Mouse (Mus musculus) urinary bladder, postnatal 36 days (tissue): Measurements from ENCODE around the gene Csnk2b.

Experiments used
- DNase-seq, 2 experiments: peaks; one replicate each; pipeline ENCODE4 v3.0.0; 2022; ENCODE audit warnings: low spot score in 2 of 2, mixed read lengths in 1 of 2

The Csnk2b gene

GRCm38 (mm10) chr17:35088825-35089644 lies 32.8 kb downstream of the Csnk2b start, which contains the start of gene Abhd16a:
Gene Abhd16a (plus strand): TSS chr17:35089263.
- peak; percentile 90 to 94 for DNase-seq

- DNase-seq, result no peak
Measured at GRCm38 (mm10) chr17:35088151-35088550, 33.7 kb downstream of the Csnk2b start.

- DNase-seq, result no peak
Measured at GRCm38 (mm10) chr17:35085208-35085865, 36.5 kb downstream of the Csnk2b start, which contains the start of gene Ly6g6f. Gene Ly6g6f (minus strand): TSS chr17:35085610.

GRCm38 (mm10) chr17:35083929-35084497 lies 37.8 kb downstream of the Csnk2b start:
- DNase-seq, result no peak

- DNase-seq, result no peak
Measured at GRCm38 (mm10) chr17:35082841-35083576, 38.8 kb downstream of the Csnk2b start.

GRCm38 (mm10) chr17:35080710-35081109 lies 41.1 kb downstream of the Csnk2b start:
- no peak for DNase-seq

GRCm38 (mm10) chr17:35080248-35080647 lies 41.6 kb downstream of the Csnk2b start:
- DNase-seq, result no peak

- DNase-seq, result no peak
Measured at GRCm38 (mm10) chr17:35079778-35080177, 42.1 kb downstream of the Csnk2b start.

- DNase-seq, result peak; percentile 40 to 58
Measured at GRCm38 (mm10) chr17:35077786-35078233, 44.0 kb downstream of the Csnk2b start, which contains the start of gene Ly6g6d. Gene Ly6g6d (minus strand): TSS chr17:35078065.

- DNase-seq, result no peak
Measured at GRCm38 (mm10) chr17:35077285-35077684, 44.6 kb downstream of the Csnk2b start.

GRCm38 (mm10) chr17:35076507-35077176 lies 45.2 kb downstream of the Csnk2b start, which contains the start of gene Ly6g6e:
Gene Ly6g6e (plus strand): TSS chr17:35076902.
- no peak for DNase-seq

GRCm38 (mm10) chr17:35074097-35074496 lies 47.8 kb downstream of the Csnk2b start:
- no peak for DNase-seq

- no peak for DNase-seq
Measured at GRCm38 (mm10) chr17:35071454-35071853, 50.4 kb downstream of the Csnk2b start.

- DNase-seq, result no peak
Measured at GRCm38 (mm10) chr17:35070556-35071229, 51.2 kb downstream of the Csnk2b start.

- peak in 1 of 2 experiments; percentile 50 for DNase-seq
Measured at GRCm38 (mm10) chr17:35068213-35068914, 53.5 kb downstream of the Csnk2b start.
